Mouse (Mus musculus) stomach, postnatal 0 days (tissue): ENCODE measurements around the gene Sowaha. TPM values are rescaled to one million over a fixed set of nuclear protein-coding genes. Genes with fewer than 3 reads are reported as not detected.
A peak's percentile ranks its signal among the peaks of the same experiment; 100 is the strongest.

Experiments
- ATAC-seq: fragments of 200-750 bp; cut with Nextera tagmentation; 2 replicates; pipeline ENCODE4 v1.8.0; 2017; ENCODE audit not compliant: low FRiP score, low TSS enrichment
- DNase-seq: peaks from one replicate; pipeline ENCODE4 v3.0.0-alpha.2; 2016; ENCODE audit warnings: low spot score
- H3K27ac ChIP-seq: fragments of 300-500 bp; sonication (generic); replicated peaks from 2 replicates; pipeline ENCODE4 v1.5.1; 2014; ENCODE audit warnings: mild to moderate bottlenecking, control low read depth
- H3K27me3 ChIP-seq: fragments of 300-500 bp; sonication (generic); 2 replicates; pipeline ENCODE4 v1.6.1; 2014; ENCODE audit warnings: low read length; ENCODE audit not compliant: control insufficient read depth, insufficient read depth
- H3K36me3 ChIP-seq: fragments of 300-500 bp; sonication (generic); 2 replicates; pipeline ENCODE4 v1.6.1; 2014; ENCODE audit warnings: low read length, mixed read lengths; ENCODE audit not compliant: control insufficient read depth, insufficient read depth
- H3K4me1 ChIP-seq: fragments of 300-500 bp; sonication (generic); replicated peaks from 2 replicates; pipeline ENCODE4 v1.6.1; 2014; ENCODE audit warnings: antibody characterized with exemption; ENCODE audit not compliant: control insufficient read depth, insufficient read depth
- H3K4me2 ChIP-seq: fragments of 300-500 bp; sonication (generic); replicated peaks from 2 replicates; pipeline ENCODE4 v1.6.1; 2014; ENCODE audit warnings: low read depth, mild to moderate bottlenecking, control low read depth, moderate library complexity
- H3K4me3 ChIP-seq: fragments of 300-500 bp; sonication (generic); 2 replicates; pipeline ENCODE4 v1.5.1; 2014; ENCODE audit warnings: low read depth, low read length, control low read depth
- H3K9ac ChIP-seq: fragments of 300-500 bp; sonication (generic); 2 replicates; pipeline ENCODE4 v1.6.1; 2014; ENCODE audit warnings: mild to moderate bottlenecking, low read length, control low read depth, mixed read lengths
- H3K9me3 ChIP-seq: fragments of 300-500 bp; sonication (generic); 2 replicates; pipeline ENCODE4 v1.6.1; 2016; ENCODE audit warnings: low read length; ENCODE audit not compliant: control insufficient read depth
- CTCF ChIP-seq: IDR thresholded peaks from 2 replicates; pipeline ENCODE4 v1.5.1; 2016; ENCODE audit warnings: antibody characterized with exemption, low read depth, mild to moderate bottlenecking, moderate library complexity
- EP300 ChIP-seq: optimal IDR thresholded peaks from 2 replicates; pipeline ENCODE3; 2016; ENCODE audit warnings: antibody characterized with exemption
- WGBS: fragments of 180-500 bp; shearing (Covaris S2); extraction: QIAGEN DNeasy Blood & Tissue Kit; methylation state at CpG from one replicate; pipeline ENCODE4 v1.1.7; 2014; 5-methylcytosine and 5-hydroxymethylcytosine counted together
- polyA plus RNA-seq: library from polyadenylated mRNA; unstranded; fragments of >200 nt; fragmentation: Nextera tagmentation; extraction: Ambion mirVana; gene quantifications from 2 replicates; pipeline ENCODE4 v1.2.1, GENCODE M21; 2015

The Sowaha gene
- polyA plus RNA-seq, 1 experiment from 2014 or later = 0.91 TPM

DNA sequence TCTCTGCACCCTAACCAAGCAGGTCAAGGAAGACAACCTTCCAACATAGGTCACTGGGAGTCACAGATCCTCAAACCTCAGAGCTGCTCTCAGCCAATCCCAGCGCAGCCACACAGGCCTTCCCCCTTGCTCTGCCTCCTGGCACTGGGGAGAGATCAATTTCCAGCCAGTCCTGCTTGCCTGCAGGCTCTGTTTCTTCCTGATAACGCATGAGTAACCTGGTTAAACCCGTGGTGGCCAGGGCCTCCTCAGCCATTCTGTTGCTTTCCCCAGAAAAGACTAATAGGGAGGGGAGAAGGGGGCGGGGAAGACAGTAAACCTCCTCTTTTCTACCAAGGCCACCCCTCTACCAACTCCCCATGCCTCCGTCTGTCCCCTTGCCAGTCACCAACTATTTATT is 18.3 kb downstream of the Sowaha start:
- H3K9ac ChIP-seq = no peak overlapping the region
- peaks cover 9% of the 10 kb centered on the region for H3K27me3 ChIP-seq
- H3K27ac ChIP-seq = no peak overlapping the region
- H3K36me3 ChIP-seq = no peaks in the 10 kb centered on the region
- H3K4me3 ChIP-seq = no peak overlapping the region
- ATAC-seq = peak; percentile 28
- peak; percentile 52 for DNase-seq
- no peaks in the 10 kb centered on the region for H3K9me3 ChIP-seq
- H3K4me2 ChIP-seq = no peak overlapping the region
- WGBS = 33% methylated on average over 5 of the region's 5 CpGs
- no peaks in the 10 kb centered on the region for H3K4me1 ChIP-seq
- TF ChIP-seq CTCF (no peak), EP300 (no peak)

- no peak for DNase-seq
- TF ChIP-seq CTCF (no peak), EP300 (no peak)
- Histone ChIP-seq H3K4me2 (no peak overlapping the region), H3K4me3 (no peak overlapping the region), H3K9me3 (no peaks in the 10 kb centered on the region), H3K4me1 (no peaks in the 10 kb centered on the region), H3K36me3 (no peaks in the 10 kb centered on the region), H3K9ac (no peak overlapping the region), H3K27me3 (peaks cover 7% of the 10 kb centered on the region; the same call in 1 of the 2 replicates), H3K27ac (no peak overlapping the region)
- WGBS = 77% methylated on average over 3 of the region's 3 CpGs
- ATAC-seq = no peak
These were observed 19.9 kb downstream of the Sowaha start for GRCm38 (mm10) chr11:53460192-53460591.

DNA sequence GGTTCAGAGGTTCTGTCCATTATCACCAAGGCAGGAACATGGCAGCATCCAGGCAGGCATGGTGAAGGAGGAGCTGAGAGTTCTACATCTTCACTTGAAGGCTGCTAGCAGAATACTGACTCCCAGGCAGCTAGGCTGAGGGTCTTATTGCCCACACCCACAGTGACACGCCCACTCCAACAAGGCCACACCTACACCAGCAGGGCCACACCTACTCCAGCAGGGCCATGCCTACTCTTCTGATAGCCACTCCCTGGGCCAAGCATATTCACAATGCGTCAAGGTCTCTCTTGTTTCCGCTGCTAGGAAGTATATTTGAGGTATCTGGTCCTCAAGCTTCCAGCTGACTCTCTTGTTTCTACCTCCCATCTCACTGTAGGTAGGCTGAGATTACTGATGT is 21.1 kb downstream of the Sowaha start:
- Histone ChIP-seq H3K27me3 (peaks cover 7% of the 10 kb centered on the region; the same call in 1 of the 2 replicates), H3K4me1 (no peaks in the 10 kb centered on the region), H3K27ac (no peak overlapping the region), H3K36me3 (no peaks in the 10 kb centered on the region), H3K4me3 (no peak overlapping the region), H3K9me3 (no peaks in the 10 kb centered on the region), H3K9ac (no peak overlapping the region), H3K4me2 (no peak overlapping the region)
- no peak for ATAC-seq
- DNase-seq = no peak
- no peak for TF ChIP-seq EP300
- TF ChIP-seq CTCF = no peak
- WGBS = 65% methylated on average over 3 of the region's 3 CpGs

DNA sequence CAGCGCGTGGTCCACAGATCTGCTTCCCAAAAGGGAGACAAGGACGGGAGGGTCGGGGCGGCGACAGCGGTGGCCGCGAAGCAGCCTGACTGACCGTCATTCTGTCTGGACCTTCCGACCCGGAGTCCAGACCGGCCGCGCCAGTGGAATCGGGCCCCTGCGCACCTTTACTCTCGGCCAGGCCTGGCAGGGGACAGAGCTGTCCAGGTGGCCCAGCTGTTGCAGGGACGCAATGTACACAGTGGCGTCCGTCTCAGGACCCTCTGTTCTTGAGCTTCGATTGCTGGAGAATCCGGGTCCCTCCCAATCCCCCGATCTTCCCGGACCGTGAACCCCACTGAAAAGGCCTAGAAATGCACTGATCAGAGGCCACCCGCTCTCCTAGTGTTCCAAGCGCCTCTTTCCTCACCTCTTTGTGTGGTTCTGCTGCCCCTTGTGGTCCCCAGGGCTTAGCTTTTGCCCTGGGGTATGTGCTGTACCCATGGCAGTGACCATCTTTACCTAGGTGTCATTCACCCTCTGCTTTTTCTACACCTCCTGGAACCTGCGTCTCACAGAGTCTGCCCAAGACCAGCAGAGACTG is 22.6 kb downstream of the Sowaha start:
- H3K4me1 ChIP-seq = no peaks in the 10 kb centered on the region
- H3K27me3 ChIP-seq = no peaks in the 10 kb centered on the region; the same call in 1 of the 2 replicates
- no peaks in the 10 kb centered on the region for H3K9me3 ChIP-seq
- H3K4me2 ChIP-seq = peak overlapping the region; percentile 95
- TF ChIP-seq EP300 (no peak), CTCF (peak; percentile 45)
- peak overlapping the region; percentile 63 for H3K9ac ChIP-seq
- peak overlapping the region; percentile 18; the same call in 1 of the 2 replicates for H3K27ac ChIP-seq
- no peak for DNase-seq
- H3K36me3 ChIP-seq = no peaks in the 10 kb centered on the region
- ATAC-seq = peak; percentile 28
- 15% methylated on average over 21 of the region's 29 CpGs for WGBS
- H3K4me3 ChIP-seq = peak overlapping the region; percentile 52

GRCm38 (mm10) chr11:53456474-53457371 is 23.4 kb downstream of the Sowaha start, which contains the start of the genes Gm10447 and Shroom1:
Gene Gm10447 (minus strand): TSS chr11:53457110.
Gene Shroom1 (plus strand): TSS chr11:53457205.
- WGBS = 3% methylated on average over 40 of the region's 42 CpGs
- Histone ChIP-seq H3K36me3 (no peaks in the 10 kb centered on the region), H3K27ac (peak within 1 kb of the TSS; percentile 18; the same call in 1 of the 2 replicates), H3K4me2 (peak within 1 kb of the TSS; percentile 95), H3K9ac (peak within 1 kb of the TSS; percentile 63), H3K9me3 (no peaks in the 10 kb centered on the region), H3K4me3 (peak within 1 kb of the TSS; percentile 52), H3K4me1 (no peaks in the 10 kb centered on the region), H3K27me3 (no peaks in the 10 kb centered on the region; the same call in 1 of the 2 replicates)
- TF ChIP-seq CTCF (peak; percentile 66), EP300 (no peak)
- DNase-seq = peak; percentile 71
- peak; percentile 79 for ATAC-seq
